Mouse (Mus musculus) myocyte (in vitro differentiated cells): ENCODE results near the gene Dph6.

Source experiments
- CEBPB ChIP-seq: IDR thresholded peaks from 2 replicates; pipeline ENCODE4 v1.6.1; 2011; ENCODE audit warnings: mild to moderate bottlenecking, moderate library complexity; ENCODE audit not compliant: poor library complexity, insufficient read depth, severe bottlenecking
- E2F4 ChIP-seq: IDR thresholded peaks from one replicate; pipeline ENCODE4 v1.6.1; 2011; ENCODE audit warnings: mild to moderate bottlenecking, control low read depth, moderate library complexity; ENCODE audit not compliant: insufficient read depth
- POLR2A ChIP-seq: IDR thresholded peaks from one replicate; pipeline ENCODE4 v1.6.1; 2011; ENCODE audit warnings: low read depth, mild to moderate bottlenecking, control low read depth, moderate library complexity; ENCODE audit not compliant: insufficient read length
- TCF12 ChIP-seq: IDR thresholded peaks from one replicate; pipeline ENCODE4 v1.6.1; 2011; ENCODE audit warnings: mild to moderate bottlenecking, control low read depth; ENCODE audit not compliant: poor library complexity, insufficient read depth, severe bottlenecking
- USF1 ChIP-seq: IDR thresholded peaks from one replicate; pipeline ENCODE4 v1.6.1; 2011; ENCODE audit warnings: low read depth, mild to moderate bottlenecking, control low read depth, moderate library complexity

DNA sequence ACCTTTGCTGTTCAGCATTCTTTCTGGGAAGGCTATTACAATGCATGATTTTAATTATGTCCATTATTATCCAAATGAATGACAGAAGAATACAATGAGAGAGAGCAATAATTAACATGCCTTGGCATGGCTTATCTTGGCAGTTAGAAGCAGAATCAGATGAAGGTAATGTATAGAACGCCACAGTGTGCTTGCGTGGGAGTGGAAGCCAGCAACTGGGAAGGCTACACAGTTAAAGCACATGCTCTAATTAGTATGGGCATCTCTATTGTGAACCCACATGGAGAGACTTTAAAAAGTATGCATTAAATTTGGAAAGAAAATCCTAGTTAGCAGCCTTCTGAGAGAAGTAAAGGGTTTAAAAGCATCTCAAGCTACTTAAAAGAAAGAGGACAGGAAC is 112.4 kb downstream of the Dph6 start:
- TF ChIP-seq POLR2A (no peak), CEBPB (no peak), TCF12 (no peak), USF1 (no peak), E2F4 (no peak)
